Mouse (Mus musculus) liver, embryonic 14 days (tissue): ENCODE measurements around the gene Nt5c3b. TPM values are rescaled to one million over a fixed set of nuclear protein-coding genes. Genes with fewer than 3 reads are reported as not detected.

Experiments used
- polyA plus RNA-seq: library from polyadenylated mRNA; depleted of rRNA; stranded (reverse); fragments of >200 nt; gene quantifications from 2 replicates; pipeline ENCODE4 v1.2.3, GENCODE M21; 2012; rRNA removed

Nt5c3b gene
- polyA plus RNA-seq, result 12.3 and 13.1 TPM in 2 replicates

GRCm38 (mm10) chr11:100441797-100442196 is at the start of gene Nt5c3b, which contains the start of gene Klhl10:
TSS of gene Nt5c3b (minus strand) at chr11:100441808.
TSS of gene Klhl10 (plus strand) at chr11:100441917.

DNA sequence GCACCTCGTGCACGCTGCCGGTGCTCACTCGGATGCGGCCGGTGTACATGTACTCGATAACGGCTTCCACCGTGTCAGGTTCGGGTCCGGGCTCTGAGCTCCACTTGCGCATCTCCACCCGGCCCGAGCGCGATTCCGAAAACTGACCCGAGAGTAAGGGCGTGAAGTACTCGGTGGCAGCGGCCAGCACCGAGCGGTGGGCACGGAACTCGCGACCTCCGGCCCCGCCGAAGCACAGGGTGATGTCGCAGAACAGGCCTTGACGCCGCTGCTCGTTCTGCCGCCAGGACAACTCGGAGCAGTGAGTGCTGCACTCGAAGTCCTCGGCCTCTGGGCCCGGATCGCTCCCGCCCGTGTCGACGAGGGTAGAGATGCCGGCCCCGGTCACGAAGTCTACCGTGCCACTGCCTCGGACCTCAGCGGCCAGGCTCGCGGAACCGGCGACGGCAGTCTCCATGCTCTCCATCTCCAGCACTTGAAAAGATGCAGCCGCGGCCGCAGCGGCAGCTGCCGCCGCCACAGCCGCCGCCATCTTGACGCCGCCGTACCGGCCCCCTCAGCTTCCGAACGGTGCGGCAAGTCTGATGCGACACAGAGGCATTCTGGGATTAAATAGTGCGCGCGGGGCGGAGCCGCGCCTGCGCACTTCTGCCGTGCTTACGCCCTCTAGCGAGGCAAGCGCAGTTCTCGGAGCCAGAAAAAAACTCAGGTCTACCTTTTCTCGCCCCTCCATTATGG is 30.8 kb upstream of the Nt5c3b start, which contains the start of gene Klhl11:
Klhl11 (minus strand) TSS at position 545 of the 738 bp plus-strand sequence.

DNA sequence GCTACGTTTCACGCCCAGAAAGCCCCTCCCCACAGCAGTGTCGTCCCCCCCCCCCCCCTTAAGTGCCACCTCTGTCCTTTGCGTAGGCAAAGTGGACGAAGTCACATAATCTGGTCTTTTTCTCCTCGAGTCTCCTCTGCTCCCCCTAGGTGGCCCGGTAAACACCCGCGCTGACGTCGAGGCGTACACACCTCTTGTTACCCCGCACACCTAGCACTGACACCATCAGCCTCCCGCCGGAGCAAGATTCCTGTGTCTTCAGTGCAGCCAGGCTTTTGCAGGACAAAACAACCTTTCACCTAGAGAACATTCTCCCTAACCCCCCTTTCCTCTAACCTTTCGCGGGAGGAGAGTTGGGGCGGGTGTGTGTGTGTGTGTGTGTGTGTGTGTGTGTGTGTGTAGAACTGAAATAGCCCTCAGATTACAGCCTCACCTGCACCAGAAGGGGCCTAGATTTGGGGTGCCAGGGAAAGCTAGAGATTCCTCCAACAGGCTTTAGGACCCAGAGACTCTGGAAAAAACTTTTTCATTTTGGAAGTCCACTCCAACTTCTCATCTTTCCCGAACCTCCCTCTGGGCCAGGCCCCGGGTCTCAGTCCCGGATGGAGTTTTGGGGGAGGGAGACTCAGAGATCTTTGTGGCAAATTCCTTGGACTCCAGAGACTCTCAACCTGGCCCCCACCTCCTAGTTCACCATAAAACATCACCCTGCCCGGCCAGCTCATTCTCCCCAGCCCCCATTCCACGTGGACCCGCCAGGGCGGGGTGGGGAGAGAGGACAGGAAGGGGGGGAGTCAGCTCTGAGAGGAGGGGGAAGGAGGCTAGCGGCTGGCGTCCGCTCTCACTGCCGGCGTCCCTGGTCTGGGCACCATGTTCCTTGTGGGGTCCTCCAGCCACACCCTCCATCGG is 26.4 kb downstream of the Nt5c3b start, which contains the start of gene Fkbp10:
Fkbp10 (plus strand) TSS at position 784 of the 909 bp plus-strand sequence.

GRCm38 (mm10) chr11:100414021-100414913 is 27.3 kb downstream of the Nt5c3b start, which contains the start of gene P3h4:
TSS of gene P3h4 (minus strand) at chr11:100414836.

DNA sequence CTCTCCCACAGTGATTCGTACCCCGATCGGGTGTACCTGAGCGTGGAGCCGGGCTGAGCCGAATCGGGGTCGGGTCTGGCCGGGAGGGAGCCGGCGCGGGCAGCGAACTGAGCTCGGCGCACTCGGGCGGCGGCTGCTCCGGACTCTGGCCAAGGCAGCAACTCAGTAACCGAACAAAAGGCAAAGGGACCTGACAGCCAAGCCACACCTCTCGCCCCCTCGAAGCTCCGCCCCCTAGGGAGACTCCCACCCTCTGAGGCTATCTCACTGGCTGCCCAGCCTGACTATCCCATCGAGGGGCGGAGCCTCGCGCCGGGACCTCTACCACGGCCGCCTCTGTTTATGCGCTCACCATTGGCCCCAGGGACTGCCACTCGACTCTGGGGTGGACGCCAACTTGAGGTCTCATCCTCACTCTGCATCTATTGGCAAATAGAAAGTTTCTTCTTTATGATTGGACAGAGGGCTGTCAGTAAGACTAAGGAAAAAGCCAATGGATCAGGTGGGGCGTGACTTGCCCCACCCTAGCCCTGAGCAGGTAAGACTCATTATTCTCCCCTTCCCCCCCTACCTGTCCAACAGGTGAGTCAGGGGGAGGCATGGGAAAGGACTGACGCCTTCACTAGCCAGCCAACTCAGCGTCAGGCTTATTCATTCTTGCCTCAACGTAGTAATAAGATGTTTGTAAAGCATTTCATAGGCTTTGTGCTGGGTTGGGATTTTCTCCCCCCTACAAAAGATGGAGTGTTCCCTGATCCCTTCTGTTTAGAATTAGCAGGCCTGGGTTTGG is 43.8 kb downstream of the Nt5c3b start, which contains the start of gene Jup:
Jup (minus strand) TSS at position 164 of the 790 bp plus-strand sequence.

Other genes with a start within 250 kb of the Nt5c3b start
- gene Krt9, start 248.6 kb downstream of the Nt5c3b start, polyA plus RNA-seq, result not detected in 2 replicates
- gene Krt14, start 234.3 kb downstream of the Nt5c3b start, polyA plus RNA-seq, result 0.17 and 0.45 TPM in 2 replicates
- not detected in 2 replicates for gene Krt16, start 192.9 kb downstream of the Nt5c3b start, polyA plus RNA-seq
- 0.05 and 0.21 TPM in 2 replicates for gene Krt17, start 180.8 kb downstream of the Nt5c3b start, polyA plus RNA-seq
- gene Krt42, start 171.9 kb downstream of the Nt5c3b start, polyA plus RNA-seq, result not detected in 2 replicates
- 227 and 233 TPM in 2 replicates for gene Eif1, start 121.9 kb downstream of the Nt5c3b start, polyA plus RNA-seq
- gene Gast, start 107.4 kb downstream of the Nt5c3b start, polyA plus RNA-seq, result not detected in 2 replicates
- gene Hap1, start 85.7 kb downstream of the Nt5c3b start, polyA plus RNA-seq, result 0.32 and 0.38 TPM in 2 replicates
- 7.5 and 8.3 TPM in 2 replicates for gene Jup, start 44.0 kb downstream of the Nt5c3b start, polyA plus RNA-seq
- 2.7 and 3.2 TPM in 2 replicates for gene P3h4, start 27.0 kb downstream of the Nt5c3b start, polyA plus RNA-seq
- 4.4 and 6.1 TPM in 2 replicates for gene Fkbp10, start 26.1 kb downstream of the Nt5c3b start, polyA plus RNA-seq
- 0.09 and 0.14 TPM in 2 replicates for gene Klhl10, start 109 bp upstream of the Nt5c3b start, polyA plus RNA-seq
- 1.5 and 1.6 TPM in 2 replicates for gene Klhl11, start 30.9 kb upstream of the Nt5c3b start, polyA plus RNA-seq
- gene Acly, start 86.2 kb upstream of the Nt5c3b start, polyA plus RNA-seq, result 41.9 and 48.7 TPM in 2 replicates
- gene Ttc25, start 103.8 kb upstream of the Nt5c3b start, polyA plus RNA-seq, result 0.01 and 0.03 TPM in 2 replicates
- gene Cnp, start 133.1 kb upstream of the Nt5c3b start, polyA plus RNA-seq, result 5.7 and 6.5 TPM in 2 replicates
- 13.4 and 15.3 TPM in 2 replicates for gene Nkiras2, start 177.4 kb upstream of the Nt5c3b start, polyA plus RNA-seq
- gene Dnajc7, start 178.4 kb upstream of the Nt5c3b start, polyA plus RNA-seq, result 69.6 and 74.3 TPM in 2 replicates